Mouse (Mus musculus) testis, adult 2 months (tissue): ENCODE data around the gene Ncf2. TPM values are rescaled to one million over a fixed set of nuclear protein-coding genes. Genes with fewer than 3 reads are reported as not detected.

Experiments
- H3K27ac ChIP-seq: fragments of 200-500 bp; 2 replicates; pipeline ENCODE4 v1.5.1; 2012; ENCODE audit warnings: low read depth, low read length; ENCODE audit not compliant: control insufficient read depth, insufficient read depth
- H3K27me3 ChIP-seq: fragments of 200-500 bp; 2 replicates; pipeline ENCODE4 v1.6.1; 2012; ENCODE audit warnings: mild to moderate bottlenecking, low read length, moderate library complexity; ENCODE audit not compliant: control insufficient read depth, insufficient read depth
- H3K36me3 ChIP-seq: fragments of 200-500 bp; 2 replicates; pipeline ENCODE4 v1.6.1; 2012; ENCODE audit warnings: mild to moderate bottlenecking, low read length; ENCODE audit not compliant: control insufficient read depth, insufficient read depth
- H3K4me1 ChIP-seq: fragments of 200-500 bp; 2 replicates; pipeline ENCODE4 v1.6.1; 2012; ENCODE audit warnings: low read length; ENCODE audit not compliant: control insufficient read depth, insufficient read depth
- H3K4me3 ChIP-seq: fragments of 200-500 bp; 2 replicates; pipeline ENCODE4 v1.5.1; 2012; ENCODE audit warnings: low read depth, mild to moderate bottlenecking, low read length, moderate library complexity, mixed read lengths; ENCODE audit not compliant: control insufficient read depth
- CTCF ChIP-seq: fragments of 200-500 bp; IDR thresholded peaks from 2 replicates; pipeline ENCODE4 v1.5.1; 2012; ENCODE audit warnings: low read depth, mild to moderate bottlenecking, inconsistent platforms, low read length, moderate library complexity; ENCODE audit not compliant: control insufficient read depth, insufficient read depth, insufficient replicate concordance
- POLR2A ChIP-seq: fragments of 200-500 bp; IDR thresholded peaks from 2 replicates; pipeline ENCODE4 v1.6.1; 2012; ENCODE audit warnings: low read depth, mild to moderate bottlenecking, inconsistent platforms, low read length, moderate library complexity; ENCODE audit not compliant: control insufficient read depth
- polyA plus RNA-seq: library from polyadenylated mRNA; depleted of rRNA; stranded (reverse); fragments of >200 nt; gene quantifications from 2 replicates; pipeline ENCODE4 v1.2.3, GENCODE M21; 2012

The Ncf2 gene
- polyA plus RNA-seq, 1 experiment, result 0.44 TPM

DNA sequence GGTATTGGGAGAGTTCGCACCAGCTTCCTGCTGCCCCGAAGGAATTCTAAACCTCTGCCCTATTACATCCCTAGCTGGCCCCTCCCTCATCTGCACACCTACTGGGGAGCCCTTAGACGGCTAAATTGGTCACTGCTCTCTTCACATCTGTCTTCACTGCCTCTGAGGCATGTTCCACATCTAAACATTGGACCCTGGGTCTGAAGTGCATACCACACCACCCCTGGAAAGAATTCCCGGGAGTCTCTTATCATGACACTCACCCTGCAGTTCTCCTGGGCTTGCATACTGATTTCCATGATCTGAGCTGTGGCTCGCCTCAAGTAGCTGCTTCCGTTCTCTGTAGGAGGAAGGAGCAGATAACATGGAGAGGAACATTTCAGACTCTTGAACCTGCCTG, 9.2 kb upstream of the Ncf2 start:
- no peaks in the 10 kb centered on the region for H3K4me1 ChIP-seq
- H3K4me3 ChIP-seq, result no peak overlapping the region
- no peak overlapping the region for H3K27ac ChIP-seq

DNA sequence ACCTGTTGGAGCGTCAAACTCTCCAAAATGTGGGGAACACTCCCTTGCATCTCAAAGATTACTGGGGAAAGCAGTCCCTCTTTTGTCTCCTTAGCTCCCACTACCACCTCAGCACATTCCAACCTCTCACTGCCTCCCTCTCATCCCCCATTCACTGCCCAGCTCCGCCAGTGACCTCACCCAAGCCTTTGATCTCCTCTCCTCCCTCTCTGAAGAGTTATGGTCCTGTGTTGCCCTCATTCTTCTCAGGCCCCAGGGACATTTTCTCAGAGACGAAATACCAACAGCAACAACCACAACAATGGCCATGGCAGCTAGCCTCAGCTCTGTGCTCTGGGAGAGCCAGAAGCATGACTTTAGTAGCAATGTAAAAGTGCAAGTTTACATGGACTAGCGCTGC, 8.7 kb upstream of the Ncf2 start:
- TF ChIP-seq POLR2A (no peak), CTCF (no peak)
- Histone ChIP-seq H3K36me3 (no peaks in the 10 kb centered on the region), H3K4me1 (no peaks in the 10 kb centered on the region), H3K4me3 (no peak overlapping the region), H3K27me3 (no peaks in the 10 kb centered on the region), H3K27ac (no peak overlapping the region)

More for the DNA sequence above, 9.2 kb upstream of the Ncf2 start:
- no peaks in the 10 kb centered on the region for H3K27me3 ChIP-seq
- H3K36me3 ChIP-seq, result no peaks in the 10 kb centered on the region
- TF ChIP-seq CTCF, result no peak
- TF ChIP-seq POLR2A, result no peak

DNA sequence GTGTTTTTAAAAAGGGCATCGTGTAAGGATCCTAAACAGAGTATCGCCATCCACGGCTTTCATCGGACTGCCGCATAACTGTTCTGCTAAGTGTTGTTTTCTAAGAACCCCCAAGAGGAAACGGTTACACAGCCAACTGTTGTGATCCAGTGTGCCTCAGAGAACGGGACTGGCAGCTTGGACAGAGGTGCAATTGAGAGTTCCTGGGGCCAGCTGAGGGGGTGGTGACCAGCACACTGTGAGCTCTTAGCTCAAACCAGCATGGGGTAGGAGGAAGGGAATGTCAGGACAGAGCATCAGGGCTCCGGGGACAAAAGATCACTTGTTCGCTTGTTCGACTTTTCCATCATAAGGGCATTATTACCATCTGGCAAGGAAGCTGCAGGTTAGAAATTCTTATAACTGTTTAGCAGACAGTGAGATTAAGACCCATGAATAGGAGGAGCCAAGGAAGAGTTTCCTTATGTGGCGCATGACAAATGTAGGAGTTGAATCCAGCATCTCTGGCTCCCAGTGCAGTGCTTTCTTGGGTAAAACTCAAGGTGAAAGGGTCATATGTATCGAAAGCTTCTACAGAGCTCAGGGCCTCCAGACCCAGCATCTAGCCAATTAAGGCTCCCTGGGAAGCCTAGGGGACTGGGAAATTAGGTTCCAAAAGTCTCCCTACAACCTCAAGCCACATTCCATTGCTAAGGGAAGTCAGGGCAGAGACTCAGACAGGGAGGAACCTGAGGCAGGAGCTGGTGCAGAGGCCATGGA, 7.1 kb upstream of the Ncf2 start:
- Histone ChIP-seq H3K4me3 (no peak overlapping the region), H3K36me3 (no peaks in the 10 kb centered on the region), H3K27me3 (no peaks in the 10 kb centered on the region), H3K27ac (no peak overlapping the region), H3K4me1 (no peaks in the 10 kb centered on the region)
- no peak for TF ChIP-seq POLR2A
- no peak for TF ChIP-seq CTCF

DNA sequence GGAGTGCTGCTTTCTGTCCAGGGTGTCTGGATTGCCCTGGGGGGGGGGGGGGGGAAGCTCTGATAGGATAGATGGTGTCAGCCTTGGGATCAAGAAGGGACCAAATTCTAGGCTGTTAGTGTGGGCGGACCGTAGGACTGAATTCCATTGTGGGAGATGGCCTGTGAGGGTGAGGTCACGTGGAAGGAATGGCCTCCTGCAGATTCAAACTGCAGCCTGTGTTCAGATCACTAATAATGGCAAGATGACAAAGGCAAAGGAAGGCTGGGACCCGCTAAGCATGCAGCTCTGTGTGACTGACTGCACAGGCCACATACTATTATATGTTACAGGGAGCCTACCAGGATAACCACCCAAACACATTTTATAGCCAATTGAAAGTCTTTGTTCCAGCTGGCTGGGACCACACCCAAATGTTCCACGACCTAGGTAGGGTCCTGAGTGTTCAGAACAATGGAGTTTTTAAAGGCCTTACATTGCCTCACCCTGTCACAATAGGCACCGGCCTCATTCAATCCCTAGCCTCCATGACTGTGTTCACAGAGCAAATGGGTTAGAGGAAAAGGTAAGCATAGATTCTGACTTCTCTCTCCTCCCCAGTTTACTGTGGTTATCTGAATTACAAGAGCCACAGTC, 6.4 kb upstream of the Ncf2 start:
- Histone ChIP-seq H3K27me3 (no peaks in the 10 kb centered on the region), H3K36me3 (no peaks in the 10 kb centered on the region), H3K4me1 (no peaks in the 10 kb centered on the region), H3K27ac (no peak overlapping the region), H3K4me3 (no peak overlapping the region)
- TF ChIP-seq CTCF, result no peak

DNA sequence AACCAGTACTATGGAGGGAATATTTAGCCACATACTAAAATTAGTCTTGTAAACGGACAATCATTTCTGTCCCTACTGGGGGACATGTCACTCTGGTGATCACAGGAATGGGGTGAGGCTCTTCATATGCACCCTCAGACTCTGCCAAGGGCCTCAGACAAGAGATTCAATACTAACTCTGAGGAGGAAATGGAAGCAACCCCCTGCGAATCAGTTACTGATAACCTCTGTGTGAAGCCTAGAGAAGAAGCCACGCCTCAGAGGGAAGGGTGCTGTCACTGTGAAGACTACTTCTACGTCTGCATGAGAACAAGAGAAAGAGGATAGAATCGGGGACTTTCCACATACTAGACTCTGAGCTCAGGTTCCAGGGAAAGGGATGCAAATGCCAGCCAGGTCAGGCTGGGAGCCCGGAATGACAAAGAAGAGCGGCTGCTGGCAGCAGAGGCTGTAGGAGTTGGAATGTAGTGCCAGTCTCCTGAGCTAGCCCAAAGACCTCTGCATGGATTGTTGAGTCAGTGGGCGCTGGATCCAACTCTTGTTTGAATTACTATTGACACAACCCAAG, 4.2 kb upstream of the Ncf2 start:
- no peak for TF ChIP-seq CTCF
- no peak for TF ChIP-seq POLR2A
- H3K27ac ChIP-seq, result no peak overlapping the region
- H3K27me3 ChIP-seq, result no peaks in the 10 kb centered on the region
- H3K4me1 ChIP-seq, result no peaks in the 10 kb centered on the region
- no peak overlapping the region for H3K4me3 ChIP-seq
- no peaks in the 10 kb centered on the region for H3K36me3 ChIP-seq

DNA sequence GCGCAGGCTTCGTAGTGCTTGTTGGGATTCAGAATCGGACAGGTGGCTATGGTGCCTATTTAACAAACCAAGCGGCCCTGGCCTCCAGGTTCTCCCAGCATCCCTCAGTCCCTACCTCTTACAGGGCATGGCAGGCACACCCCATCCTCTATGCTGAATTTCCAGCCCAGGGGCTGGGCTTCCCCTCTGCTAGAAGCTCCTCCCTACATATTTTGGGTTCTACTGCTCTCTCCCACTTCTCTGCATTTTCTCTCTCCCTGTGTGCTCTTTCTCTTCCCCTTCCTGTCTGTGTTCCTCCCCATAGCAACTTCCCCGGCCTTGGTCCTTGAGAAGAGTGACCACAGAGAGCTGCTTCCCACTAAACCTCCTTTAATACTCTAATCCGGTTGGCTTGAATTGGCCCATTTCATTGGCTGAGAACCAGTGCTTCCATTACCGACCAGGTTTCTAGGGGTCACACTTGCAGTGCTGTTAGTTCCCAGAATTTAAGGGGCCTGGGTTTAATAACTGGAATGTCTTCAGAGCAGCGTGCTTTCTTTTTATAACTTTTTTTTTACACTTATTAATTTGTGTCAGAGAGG, 3.2 kb upstream of the Ncf2 start:
- Histone ChIP-seq H3K4me3 (no peak overlapping the region), H3K27me3 (no peaks in the 10 kb centered on the region), H3K4me1 (no peaks in the 10 kb centered on the region), H3K36me3 (no peaks in the 10 kb centered on the region), H3K27ac (no peak overlapping the region)
- TF ChIP-seq POLR2A (no peak), CTCF (no peak)

DNA sequence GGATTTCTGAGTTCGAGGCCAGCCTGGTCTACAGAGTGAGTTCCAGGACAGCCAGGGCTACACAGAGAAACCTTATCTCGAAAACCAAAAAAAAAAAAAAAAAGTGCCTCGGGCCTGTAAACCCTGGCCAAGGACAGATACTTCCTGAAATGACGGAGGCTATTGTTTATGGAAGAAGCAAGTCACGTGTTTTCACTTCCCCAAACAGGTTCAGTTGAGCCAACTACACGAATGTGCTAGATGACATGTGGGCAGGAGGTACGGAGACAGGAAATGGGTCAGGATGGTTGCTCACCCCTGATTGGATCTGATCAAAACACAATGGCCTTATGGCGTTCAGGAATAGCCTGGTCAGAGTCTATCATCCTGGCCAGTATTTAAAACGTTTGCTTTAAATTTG, 1.9 kb upstream of the Ncf2 start:
- Histone ChIP-seq H3K27ac (no peak overlapping the region), H3K27me3 (no peaks in the 10 kb centered on the region), H3K4me3 (no peak overlapping the region), H3K36me3 (no peaks in the 10 kb centered on the region), H3K4me1 (no peaks in the 10 kb centered on the region)
- TF ChIP-seq CTCF (no peak), POLR2A (no peak)
